Mouse (Mus musculus) ZHBTc4 (cell line): ENCODE measurements at regions not wholly inside any gene's neighbourhood (a gene's known extent, or its start where the extent isn't known, plus 50 kb on each side); places are given as distances from the start of the nearest gene placed in this dataset.
"Not testable (repeated sequence)": the region's sequence is repeated elsewhere in the genome, so short reads cannot be mapped to it uniquely, and the experiment has no call there.

Source experiments
- DNase-seq: peaks from one replicate; pipeline ENCODE4 v3.0.0-alpha.2; 2011; ENCODE audit warnings: low read depth, low spot score

- no peak for DNase-seq
Measured at GRCm38 (mm10) chr1:145139267-145139651, 364.0 kb upstream of the Rgs18 start.

- no peak for DNase-seq
Measured at GRCm38 (mm10) chr1:145138452-145139266, 363.4 kb upstream of the Rgs18 start.

- DNase-seq, result no peak
Measured at GRCm38 (mm10) chr1:145131020-145131419, 355.8 kb upstream of the Rgs18 start.

- peak; percentile 21 for DNase-seq
Measured at GRCm38 (mm10) chr1:145113171-145113570, 337.9 kb upstream of the Rgs18 start.

GRCm38 (mm10) chr1:145106771-145107170 is 331.5 kb upstream of the Rgs18 start:
- not testable (repeated sequence) for DNase-seq

GRCm38 (mm10) chr1:145065255-145065854 is 290.1 kb upstream of the Rgs18 start:
- no peak for DNase-seq

GRCm38 (mm10) chr1:145064384-145064783 is 289.1 kb upstream of the Rgs18 start:
- DNase-seq, result no peak

- DNase-seq, result no peak
Measured at GRCm38 (mm10) chr1:145015623-145016022, 240.4 kb upstream of the Rgs18 start.

- no peak for DNase-seq
Measured at GRCm38 (mm10) chr1:145010833-145011232, 235.6 kb upstream of the Rgs18 start.

GRCm38 (mm10) chr1:144978167-144978566 is 202.9 kb upstream of the Rgs18 start:
- DNase-seq, result no peak

- DNase-seq, result no peak
Measured at GRCm38 (mm10) chr1:144965736-144966135, 190.5 kb upstream of the Rgs18 start.

GRCm38 (mm10) chr1:144939006-144939405 is 163.8 kb upstream of the Rgs18 start:
- no peak for DNase-seq

GRCm38 (mm10) chr1:144926136-144926535 is 150.9 kb upstream of the Rgs18 start:
- no peak for DNase-seq

- DNase-seq, result no peak
Measured at GRCm38 (mm10) chr1:144916568-144916967, 141.3 kb upstream of the Rgs18 start.

- DNase-seq, result no peak
Measured at GRCm38 (mm10) chr1:144902987-144903386, 127.8 kb upstream of the Rgs18 start.

- DNase-seq, result no peak
Measured at GRCm38 (mm10) chr1:144883633-144884032, 108.4 kb upstream of the Rgs18 start.

GRCm38 (mm10) chr1:144862133-144862532 is 86.9 kb upstream of the Rgs18 start:
- no peak for DNase-seq
